Mouse (Mus musculus) thymus, adult 2 months (tissue): ENCODE data around the gene Pex11g.

Experiments used
- CTCF ChIP-seq: fragments of 200-500 bp; IDR thresholded peaks from 2 replicates; pipeline ENCODE4 v1.5.1; 2012; ENCODE audit warnings: mild to moderate bottlenecking, control low read depth, low read length, moderate library complexity, borderline replicate concordance; ENCODE audit not compliant: control insufficient read depth, poor library complexity, insufficient read depth; ENCODE audit errors: extremely low read depth
- POLR2A ChIP-seq: fragments of 200-500 bp; IDR thresholded peaks from 2 replicates; pipeline ENCODE4 v1.6.1; 2012; ENCODE audit warnings: mild to moderate bottlenecking, low read length, control low read depth, moderate library complexity; ENCODE audit not compliant: control insufficient read depth, poor library complexity, insufficient read depth; ENCODE audit errors: extremely low read depth

DNA sequence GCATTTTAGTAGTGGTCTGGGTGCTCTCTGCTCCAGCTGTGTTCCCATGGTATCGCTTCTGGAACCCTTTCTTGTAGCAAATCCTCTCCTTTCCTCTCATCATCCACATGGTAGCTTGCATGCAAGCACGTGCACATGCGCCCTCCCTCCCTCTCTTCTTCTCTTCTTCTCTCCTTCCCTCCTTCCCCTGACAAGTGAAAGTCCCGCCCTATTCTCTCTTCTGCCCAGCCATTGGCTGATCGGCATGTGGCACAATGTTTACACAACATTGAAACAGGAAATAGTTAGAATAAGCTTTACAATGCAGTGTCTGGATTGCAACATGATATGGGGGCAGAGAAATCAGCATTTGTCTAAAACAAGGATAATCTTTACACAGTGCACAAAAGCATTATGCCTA is 14.1 kb upstream of the Pex11g start:
- TF ChIP-seq CTCF, result no peak
- TF ChIP-seq POLR2A, result no peak
